Mouse (Mus musculus) midbrain, embryonic 12.5 days (tissue): Measurements from ENCODE around the gene Kcnd3. TPM values are rescaled to one million over a fixed set of nuclear protein-coding genes. Genes with fewer than 3 reads are reported as not detected.

Experiments used
- ATAC-seq: fragments of 200-750 bp; cut with Nextera tagmentation; 2 replicates; pipeline ENCODE4 v1.8.0; 2017; ENCODE audit warnings: low read depth, moderate TSS enrichment, moderate library complexity; ENCODE audit not compliant: low FRiP score
- H3K27ac ChIP-seq: fragments of 300-500 bp; sonication (generic); replicated peaks from 2 replicates; pipeline ENCODE4 v1.5.1; 2016; ENCODE audit warnings: mild to moderate bottlenecking
- H3K27me3 ChIP-seq: fragments of 300-500 bp; sonication (generic); 2 replicates; pipeline ENCODE4 v1.6.1; 2016; ENCODE audit warnings: mild to moderate bottlenecking
- H3K36me3 ChIP-seq: fragments of 300-500 bp; sonication (generic); 2 replicates; pipeline ENCODE4 v1.6.1; 2016
- H3K4me1 ChIP-seq: fragments of 300-500 bp; sonication (generic); 2 replicates; pipeline ENCODE4 v1.6.1; 2016
- H3K4me2 ChIP-seq: fragments of 300-500 bp; sonication (generic); replicated peaks from 2 replicates; pipeline ENCODE4 v1.6.1; 2016; ENCODE audit warnings: mild to moderate bottlenecking, moderate library complexity
- H3K4me3 ChIP-seq: fragments of 300-500 bp; sonication (generic); 2 replicates; pipeline ENCODE4 v1.5.1; 2016; ENCODE audit warnings: mild to moderate bottlenecking
- H3K9ac ChIP-seq: fragments of 300-500 bp; sonication (generic); replicated peaks from 2 replicates; pipeline ENCODE4 v1.6.1; 2016; ENCODE audit warnings: mild to moderate bottlenecking, moderate library complexity
- H3K9me3 ChIP-seq: fragments of 300-500 bp; sonication (generic); 2 replicates; pipeline ENCODE4 v1.6.1; 2016; ENCODE audit warnings: mild to moderate bottlenecking
- WGBS: fragments of 180-500 bp; shearing (Covaris S2); methylation state at CpG from one replicate; pipeline ENCODE4 v1.1.7; 2016; 5-methylcytosine and 5-hydroxymethylcytosine counted together
- polyA plus RNA-seq: library from polyadenylated mRNA; unstranded; fragments of >200 nt; fragmentation: Nextera tagmentation; extraction: Ambion mirVana; gene quantifications from 2 replicates; pipeline ENCODE4 v1.2.1, GENCODE M21; 2016

The Kcnd3 gene
- polyA plus RNA-seq, 1 experiment from 2014 or later, result 5.1 TPM

DNA sequence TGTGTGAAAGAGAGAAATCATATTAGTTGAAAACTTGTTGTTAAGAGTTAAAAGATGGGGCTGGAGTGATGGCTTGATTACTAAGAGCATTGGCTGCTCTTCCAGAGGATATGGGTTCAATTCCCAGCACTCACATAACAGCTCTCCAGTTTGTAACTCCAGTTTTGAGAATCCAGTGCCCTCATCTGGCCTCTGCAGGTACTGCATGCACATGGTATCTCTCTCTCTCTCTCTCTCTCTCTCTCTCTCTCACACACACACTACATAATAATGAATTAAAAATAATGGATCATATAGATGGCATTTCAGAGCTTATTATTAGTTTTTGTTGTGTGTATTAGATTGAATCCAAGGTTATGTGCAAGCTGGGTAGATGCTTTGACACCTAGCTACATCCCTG, 29.7 kb upstream of the Kcnd3 start:
- no peak overlapping the region for H3K27ac ChIP-seq
- H3K36me3 ChIP-seq, result no peaks in the 10 kb centered on the region
- no peaks in the 10 kb centered on the region for H3K27me3 ChIP-seq
- no peak overlapping the region for H3K9ac ChIP-seq
- no peaks in the 10 kb centered on the region for H3K9me3 ChIP-seq
- no peak overlapping the region for H3K4me2 ChIP-seq
- no peak for ATAC-seq
- no peaks in the 10 kb centered on the region; the same call in 1 of the 2 replicates for H3K4me1 ChIP-seq
- H3K4me3 ChIP-seq, result no peak overlapping the region

DNA sequence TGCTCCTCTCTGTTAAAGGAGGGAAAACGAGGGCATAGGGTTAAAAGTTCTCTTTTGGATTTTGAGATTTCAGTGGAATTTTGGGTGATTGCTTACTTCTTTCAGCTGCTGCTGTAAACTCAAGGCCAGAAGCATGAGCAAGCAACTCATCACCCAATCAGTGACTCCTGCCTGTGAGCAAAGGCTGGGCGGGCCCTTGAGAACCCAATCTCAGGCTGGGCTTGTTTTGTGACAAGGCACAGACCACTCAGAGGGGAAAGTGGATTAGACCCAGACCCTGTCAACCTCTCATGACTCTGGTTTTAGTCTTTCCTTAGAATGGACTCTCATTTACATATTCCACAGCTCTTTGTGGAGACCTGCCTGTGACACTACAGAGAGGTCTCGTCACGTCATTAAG, 28.7 kb upstream of the Kcnd3 start:
- H3K4me2 ChIP-seq, result no peak overlapping the region
- 60% methylated on average over 4 of the region's 4 CpGs for WGBS
- no peak for ATAC-seq
- H3K36me3 ChIP-seq, result no peaks in the 10 kb centered on the region
- peaks cover under 1% of the 10 kb centered on the region; the same call in 1 of the 2 replicates for H3K4me1 ChIP-seq
- no peak overlapping the region for H3K4me3 ChIP-seq
- H3K9me3 ChIP-seq, result no peaks in the 10 kb centered on the region
- no peak overlapping the region for H3K27ac ChIP-seq
- H3K9ac ChIP-seq, result no peak overlapping the region
- no peaks in the 10 kb centered on the region for H3K27me3 ChIP-seq

DNA sequence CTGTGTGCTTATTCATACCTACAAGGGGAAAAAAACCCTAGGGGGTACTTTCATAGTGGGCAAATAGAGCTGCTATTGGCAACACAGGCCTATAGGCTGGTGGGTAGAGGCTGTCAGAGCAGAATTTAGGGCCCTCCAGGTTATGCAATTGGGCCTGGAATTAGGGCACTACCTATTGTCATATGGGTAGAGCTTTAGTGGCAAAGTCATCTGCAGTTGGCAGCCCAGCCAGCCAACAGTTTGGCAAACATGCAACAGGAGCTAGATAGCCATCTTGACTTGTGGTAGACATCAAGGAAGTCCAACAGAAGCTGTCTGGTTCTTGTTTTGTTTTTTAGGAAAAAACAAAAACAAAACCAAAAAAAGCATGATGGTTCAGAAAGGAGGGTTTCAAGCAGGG, 23.5 kb upstream of the Kcnd3 start:
- H3K4me3 ChIP-seq, result no peak overlapping the region
- no peaks in the 10 kb centered on the region for H3K27me3 ChIP-seq
- no peak for ATAC-seq
- no peaks in the 10 kb centered on the region for H3K9me3 ChIP-seq
- H3K36me3 ChIP-seq, result no peaks in the 10 kb centered on the region
- peaks cover 2% of the 10 kb centered on the region; the same call in 1 of the 2 replicates for H3K4me1 ChIP-seq
- no peak overlapping the region for H3K9ac ChIP-seq
- no peak overlapping the region for H3K4me2 ChIP-seq
- H3K27ac ChIP-seq, result no peak overlapping the region

DNA sequence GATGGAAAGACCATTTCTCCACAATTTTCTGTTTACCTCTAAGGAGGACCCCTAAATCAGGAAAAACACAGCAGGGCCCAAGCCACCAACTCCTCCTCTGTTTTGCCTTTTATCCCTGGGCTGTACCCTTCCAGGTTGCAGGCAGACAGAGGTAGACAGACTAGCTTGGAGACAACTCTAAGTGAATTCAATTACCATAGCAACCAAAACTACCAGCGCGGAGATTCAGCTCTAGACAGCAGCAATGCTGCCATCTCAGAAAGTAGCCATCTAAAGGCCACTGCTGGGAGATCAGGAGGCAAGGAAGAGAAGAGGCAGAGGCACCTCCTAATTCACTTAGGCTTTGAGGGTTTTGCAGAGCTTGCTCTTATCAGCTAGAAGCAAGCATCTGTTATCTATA, 15.7 kb upstream of the Kcnd3 start:
- no peak for ATAC-seq
- WGBS, result 31% methylated on average over 2 of the region's 2 CpGs

DNA sequence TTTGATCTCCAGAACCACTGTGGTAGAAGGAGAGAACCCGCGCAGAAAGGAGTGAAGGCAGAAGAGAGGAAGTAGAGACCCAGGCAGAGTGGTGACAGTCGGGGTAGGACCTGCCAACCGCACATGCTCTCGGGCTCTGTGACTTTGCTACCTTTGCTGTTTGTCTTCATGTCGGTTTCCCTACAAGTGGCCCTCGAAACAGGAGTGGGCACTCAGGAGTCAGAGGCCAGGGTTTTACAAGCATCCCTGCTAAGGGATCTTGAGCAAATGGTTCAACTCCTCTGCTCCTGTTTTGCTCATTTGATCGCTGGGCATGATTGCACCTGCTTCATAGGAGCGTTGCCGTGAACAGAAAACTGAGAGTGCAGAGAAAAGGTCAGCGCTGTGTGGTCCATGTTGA, 15.2 kb upstream of the Kcnd3 start:
- H3K27ac ChIP-seq, result no peak overlapping the region
- no peak overlapping the region for H3K4me3 ChIP-seq
- H3K9ac ChIP-seq, result no peak overlapping the region
- H3K27me3 ChIP-seq, result no peaks in the 10 kb centered on the region
- H3K36me3 ChIP-seq, result no peaks in the 10 kb centered on the region
- no peaks in the 10 kb centered on the region for H3K9me3 ChIP-seq
- no peaks in the 10 kb centered on the region for H3K4me1 ChIP-seq
- ATAC-seq, result no peak
- 89% methylated on average over 11 of the region's 11 CpGs for WGBS
- H3K4me2 ChIP-seq, result no peak overlapping the region

More for the DNA sequence above, 15.7 kb upstream of the Kcnd3 start:
- no peaks in the 10 kb centered on the region for H3K4me1 ChIP-seq
- H3K27me3 ChIP-seq, result no peaks in the 10 kb centered on the region
- H3K4me2 ChIP-seq, result no peak overlapping the region
- no peak overlapping the region for H3K9ac ChIP-seq
- H3K27ac ChIP-seq, result no peak overlapping the region
- H3K36me3 ChIP-seq, result no peaks in the 10 kb centered on the region
- H3K9me3 ChIP-seq, result no peaks in the 10 kb centered on the region
- H3K4me3 ChIP-seq, result no peak overlapping the region

DNA sequence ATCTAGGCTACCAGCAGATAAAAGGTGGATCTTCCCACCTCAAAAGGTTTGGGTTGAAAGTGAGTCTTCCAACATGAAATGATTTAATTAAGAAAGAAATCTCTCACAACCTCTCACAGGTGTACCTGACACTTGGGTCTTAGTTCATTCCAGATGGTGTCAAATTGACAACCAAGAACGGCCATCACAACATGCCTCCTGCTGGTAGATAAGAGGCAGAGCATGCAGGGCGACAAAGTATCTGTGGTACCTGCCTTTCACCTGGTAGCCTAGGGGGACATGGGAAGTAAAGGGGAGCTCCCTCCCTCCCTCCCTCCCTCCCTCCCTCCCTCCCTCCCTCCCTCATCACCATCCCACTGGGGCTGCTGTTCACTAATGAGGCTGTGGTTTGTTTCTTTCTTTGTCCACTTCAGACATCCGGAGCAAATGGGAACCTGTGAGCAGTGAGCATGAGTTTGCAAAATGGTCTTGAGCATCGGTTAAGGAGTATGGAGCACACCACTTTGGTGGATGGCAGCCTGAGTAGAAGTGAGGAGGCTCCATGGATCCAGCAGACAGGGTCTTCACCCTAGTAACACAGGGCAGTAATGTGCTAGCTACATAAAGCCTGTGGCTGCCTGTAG, 11.1 kb upstream of the Kcnd3 start:
- Histone ChIP-seq H3K36me3 (no peaks in the 10 kb centered on the region), H3K4me1 (no peaks in the 10 kb centered on the region), H3K27ac (no peak overlapping the region), H3K4me3 (no peak overlapping the region), H3K9ac (no peak overlapping the region), H3K4me2 (no peak overlapping the region), H3K27me3 (no peaks in the 10 kb centered on the region), H3K9me3 (no peaks in the 10 kb centered on the region)
- 78% methylated on average over 4 of the region's 4 CpGs for WGBS
- no peak for ATAC-seq

DNA sequence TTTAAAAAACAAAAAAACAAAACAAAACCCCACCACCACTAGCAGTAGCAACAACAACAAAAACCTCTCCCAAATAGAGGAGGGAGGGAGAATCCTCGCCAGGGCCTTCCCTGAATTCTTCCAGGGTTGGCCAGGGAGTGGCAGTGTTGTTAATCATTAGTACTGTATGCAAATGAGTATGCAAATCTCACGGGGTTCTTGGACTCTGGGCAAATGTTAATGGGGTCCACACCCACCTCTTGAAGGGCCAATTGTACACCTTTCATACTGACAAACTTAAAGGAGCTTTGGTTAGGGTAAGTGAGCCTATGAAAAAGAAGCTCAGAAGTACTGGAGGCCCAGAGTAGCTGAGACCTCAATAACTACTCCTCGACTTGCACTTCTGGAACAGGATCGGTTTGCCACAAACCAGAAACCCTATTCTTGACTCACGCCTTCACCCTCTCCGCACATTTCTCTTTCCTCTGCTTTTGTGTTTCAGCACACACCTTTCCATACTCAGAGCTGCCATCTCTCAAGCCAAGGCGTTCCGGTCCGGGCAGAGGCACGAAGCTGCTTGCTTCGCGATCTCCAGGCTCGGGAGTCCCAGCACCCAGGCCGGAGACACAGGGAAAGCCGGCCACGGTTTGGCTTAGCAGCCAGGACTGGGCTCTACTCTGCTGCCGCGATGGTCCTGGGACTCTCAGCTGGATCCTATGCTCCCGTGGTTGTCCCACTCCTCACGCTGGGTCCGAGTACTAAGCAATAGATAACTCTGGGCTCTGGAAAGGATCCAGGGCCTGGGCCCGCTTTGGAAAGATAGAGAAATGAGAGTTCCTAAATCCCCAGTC, 1.3 kb upstream of the Kcnd3 start:
- peaks cover 58% of the 10 kb centered on the region for H3K27me3 ChIP-seq

DNA sequence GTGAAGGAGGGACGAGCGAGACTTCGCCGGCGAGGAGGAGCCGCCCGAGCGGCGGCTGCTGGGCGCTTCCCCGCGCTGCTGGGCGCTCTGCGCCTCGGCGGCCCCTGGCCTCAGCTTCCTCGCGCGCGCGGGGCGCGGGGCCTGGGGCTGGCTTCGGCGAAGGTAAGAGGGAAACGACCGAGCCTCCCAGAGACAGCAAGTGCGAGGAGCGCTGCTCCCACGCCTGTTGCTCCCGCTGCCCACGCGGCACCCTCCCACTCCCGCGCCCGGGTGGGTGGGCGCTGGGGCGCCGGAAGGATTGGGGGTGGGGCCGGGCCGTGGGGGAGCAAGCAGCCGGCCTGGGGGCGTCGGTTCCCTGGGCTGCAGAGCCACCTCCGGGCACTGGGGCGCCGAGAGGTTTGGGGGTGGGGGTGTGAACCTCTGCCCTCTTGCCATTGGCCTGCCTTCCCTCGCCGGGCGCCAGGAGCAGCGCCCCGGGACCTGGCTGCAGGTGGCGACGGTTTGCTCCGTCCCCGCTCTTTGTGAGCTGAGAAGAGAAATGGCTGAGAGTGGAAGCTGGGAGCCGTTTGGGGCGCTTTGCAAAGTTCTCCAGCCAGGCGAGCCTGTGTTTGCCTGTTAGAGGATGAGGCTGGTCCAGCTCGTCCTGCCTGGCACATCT, 555 bp downstream of the Kcnd3 start:
- under 1% methylated on average over 46 of the region's 60 CpGs for WGBS
- H3K4me3 ChIP-seq, result peak overlapping the region; percentile 76
- ATAC-seq, result peak; percentile 54
- H3K27ac ChIP-seq, result peak overlapping the region; percentile 77
- H3K36me3 ChIP-seq, result no peaks in the 10 kb centered on the region
- peaks cover 27% of the 10 kb centered on the region for H3K4me1 ChIP-seq
- peak overlapping the region; percentile 96 for H3K4me2 ChIP-seq
- peak overlapping the region; percentile 84 for H3K9ac ChIP-seq
- no peaks in the 10 kb centered on the region for H3K9me3 ChIP-seq
- peaks cover 66% of the 10 kb centered on the region for H3K27me3 ChIP-seq

More for the DNA sequence above, 1.3 kb upstream of the Kcnd3 start:
- ATAC-seq, result peak; percentile 31
- H3K9me3 ChIP-seq, result no peaks in the 10 kb centered on the region
- H3K4me2 ChIP-seq, result peak overlapping the region; percentile 96
- H3K4me1 ChIP-seq, result peaks cover 27% of the 10 kb centered on the region
- peak overlapping the region; percentile 84; the same call in 1 of the 2 replicates for H3K9ac ChIP-seq
- peak overlapping the region; percentile 30 for H3K27ac ChIP-seq
- WGBS, result under 1% methylated on average over 22 of the region's 22 CpGs
- no peaks in the 10 kb centered on the region for H3K36me3 ChIP-seq
- H3K4me3 ChIP-seq, result peak overlapping the region; percentile 76

DNA sequence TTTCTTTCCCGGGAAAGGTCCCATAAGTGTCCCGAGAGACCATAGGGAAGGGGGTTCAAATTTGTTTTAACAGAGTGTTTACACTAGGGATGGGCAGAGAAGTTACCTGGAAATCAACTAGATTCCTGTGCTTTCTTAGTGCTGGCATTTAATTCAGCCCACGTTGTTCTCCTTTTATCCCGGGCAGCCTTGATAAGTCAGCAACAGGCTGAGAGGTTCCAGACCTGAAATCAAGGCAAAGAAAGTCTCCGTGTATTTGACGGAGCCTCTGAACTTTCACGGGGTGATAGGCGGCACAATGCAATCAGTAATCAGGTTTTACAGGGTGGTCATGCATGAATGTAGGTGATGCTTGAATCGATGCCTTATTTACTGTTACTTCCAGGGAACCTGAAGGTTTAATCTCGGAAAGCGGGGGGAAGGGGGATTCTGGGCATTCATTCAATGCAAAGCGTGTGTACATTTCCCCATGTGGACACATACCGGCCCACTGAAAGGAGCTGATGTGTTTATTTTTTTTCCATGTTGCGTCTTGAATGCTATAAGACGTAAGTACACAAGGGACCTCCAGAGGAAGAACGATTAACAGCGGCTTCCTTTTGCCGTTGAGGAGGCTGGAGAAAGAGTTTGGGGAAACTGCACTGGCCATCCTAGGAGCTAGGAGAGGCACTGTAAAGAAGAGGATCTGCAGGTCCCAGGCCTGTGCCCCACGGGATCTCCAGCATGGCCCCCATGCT, 1.3 kb downstream of the Kcnd3 start:
- no peaks in the 10 kb centered on the region for H3K36me3 ChIP-seq
- peak overlapping the region; percentile 96 for H3K4me2 ChIP-seq
- no peak for ATAC-seq
- peaks cover 27% of the 10 kb centered on the region for H3K4me1 ChIP-seq
- WGBS, result 2% methylated on average over 19 of the region's 19 CpGs
- peak overlapping the region; percentile 76 for H3K4me3 ChIP-seq
- peak overlapping the region; percentile 77; the same call in 1 of the 2 replicates for H3K27ac ChIP-seq
- peaks cover 65% of the 10 kb centered on the region for H3K27me3 ChIP-seq
- H3K9ac ChIP-seq, result peak overlapping the region; percentile 84
- no peaks in the 10 kb centered on the region for H3K9me3 ChIP-seq

DNA sequence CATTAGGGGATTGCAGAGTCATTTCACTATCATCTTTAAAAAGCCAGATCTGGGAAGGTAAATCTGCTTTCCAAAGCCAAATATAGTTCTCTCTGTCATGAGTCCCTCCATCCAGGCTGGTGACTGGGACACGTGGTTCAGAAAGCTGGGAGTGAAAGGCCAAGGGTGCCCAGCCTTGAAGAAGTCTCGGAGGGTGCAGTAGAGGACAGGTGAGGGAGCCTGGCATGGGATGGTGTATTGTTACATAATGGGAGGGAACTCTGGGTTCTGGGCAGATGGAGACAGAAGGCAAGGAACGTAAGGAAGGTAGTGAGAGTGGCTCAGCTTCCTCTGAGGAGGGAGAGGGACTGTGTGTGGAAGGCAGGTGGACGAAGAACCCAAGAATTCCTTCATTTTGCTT, 5.5 kb downstream of the Kcnd3 start:
- no peak overlapping the region for H3K4me2 ChIP-seq
- ATAC-seq, result no peak
- WGBS, result 89% methylated on average over 4 of the region's 4 CpGs
- H3K27me3 ChIP-seq, result peaks cover 35% of the 10 kb centered on the region
- H3K4me1 ChIP-seq, result peaks cover 11% of the 10 kb centered on the region
- H3K9ac ChIP-seq, result no peak overlapping the region
- H3K27ac ChIP-seq, result no peak overlapping the region
- peaks cover 8% of the 10 kb centered on the region for H3K36me3 ChIP-seq
- no peak overlapping the region for H3K4me3 ChIP-seq
- H3K9me3 ChIP-seq, result no peaks in the 10 kb centered on the region

DNA sequence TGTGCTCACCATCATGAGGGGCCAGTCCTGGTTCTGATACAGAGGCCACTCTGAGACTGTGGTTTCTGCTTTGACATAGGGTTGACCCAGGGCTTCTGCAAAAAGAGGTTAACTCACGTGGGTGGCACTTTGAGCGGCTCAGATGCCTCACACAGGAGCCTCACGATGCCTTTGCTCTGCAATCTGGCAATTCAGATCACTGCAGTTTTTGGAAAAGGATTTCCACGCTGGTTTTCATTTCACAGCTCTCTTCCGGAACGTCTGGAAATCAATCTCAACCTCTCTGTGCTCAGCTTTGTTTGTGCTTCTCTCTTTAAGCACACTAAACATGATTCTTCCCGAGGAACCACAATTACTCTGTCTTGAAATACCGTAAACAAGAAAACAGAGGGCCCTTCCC, 14.4 kb downstream of the Kcnd3 start:
- H3K27ac ChIP-seq, result no peak overlapping the region
- H3K9me3 ChIP-seq, result no peaks in the 10 kb centered on the region
- H3K36me3 ChIP-seq, result no peaks in the 10 kb centered on the region
- ATAC-seq, result no peak
- no peak overlapping the region for H3K9ac ChIP-seq
- H3K4me1 ChIP-seq, result 0 out of 2 replicates have a peak, but pooled peaks cover 3% of the 10 kb centered on the region
- H3K4me3 ChIP-seq, result no peak overlapping the region
- no peak overlapping the region for H3K4me2 ChIP-seq
- WGBS, result 80% methylated on average over 8 of the region's 8 CpGs
- H3K27me3 ChIP-seq, result no peaks in the 10 kb centered on the region
